Mouse (Mus musculus): Measurements from ENCODE around the gene Gm21852.
"Not testable (repeated sequence)": the region's sequence is repeated elsewhere in the genome, so short reads cannot be mapped to it uniquely, and the experiment has no call there.

Gene Gm21852

GRCm38 (mm10) chrY:40651896-40652295 lies at the start of gene Gm21852:
Gm21852 (minus strand) TSS chrY:40651996.
- DNase-seq (ENCODE audit: low read depth, low spot score): not testable (repeated sequence)

All from retina, adult 2 months (tissue).